Mouse (Mus musculus) layer of hippocampus, adult 8-10 months (tissue): Measurements from ENCODE around the gene Map2k2. TPM values are rescaled to one million over a fixed set of nuclear protein-coding genes. Genes with fewer than 3 reads are reported as not detected.

Experiments used
- DNase-seq, 2 experiments: peaks; one replicate each; pipeline ENCODE4 v3.0.0; 2022; ENCODE audit warnings: low spot score in 2 of 2
- total RNA-seq, 4 experiments: library from RNA; stranded (reverse); gene quantifications; 2 replicates each; pipeline ENCODE4 v1.2.4; 2022

Map2k2 gene
- total RNA-seq, 4 experiments from 2014 or later = 131 to 151 (median 135) TPM

GRCm38 (mm10) chr10:81094931-81095678 lies 10.6 kb upstream of the Map2k2 start:
- DNase-seq = no peak

- DNase-seq = peak; percentile 74 to 77
Observed at GRCm38 (mm10) chr10:81106113-81106721, 502 bp downstream of the Map2k2 start.

GRCm38 (mm10) chr10:81112946-81113345 lies 7.2 kb downstream of the Map2k2 start:
- no peak for DNase-seq

- DNase-seq = no peak
Observed at GRCm38 (mm10) chr10:81119625-81120024, 13.9 kb downstream of the Map2k2 start.

- no peak for DNase-seq
Observed at GRCm38 (mm10) chr10:81120650-81121049, 14.9 kb downstream of the Map2k2 start.

- DNase-seq = no peak
Observed at GRCm38 (mm10) chr10:81122889-81123288, 17.2 kb downstream of the Map2k2 start.

GRCm38 (mm10) chr10:81123500-81123899 lies 17.8 kb downstream of the Map2k2 start:
- DNase-seq = no peak

GRCm38 (mm10) chr10:81134181-81134587 lies 28.5 kb downstream of the Map2k2 start:
- DNase-seq = no peak

GRCm38 (mm10) chr10:81134966-81135681 lies 29.4 kb downstream of the Map2k2 start, which contains the start of gene Zbtb7a:
Zbtb7a (plus strand) TSS chr10:81135220.
- peak in 1 of 2 experiments; percentile 42 for DNase-seq

GRCm38 (mm10) chr10:81135831-81136705 lies 30.4 kb downstream of the Map2k2 start:
- DNase-seq = peak in 1 of 2 experiments; percentile 48

- peak; percentile 74 to 76 for DNase-seq
Observed at GRCm38 (mm10) chr10:81136706-81137231, 31.1 kb downstream of the Map2k2 start.

- peak; percentile 99 to 100 for DNase-seq
Observed at GRCm38 (mm10) chr10:81137252-81138130, 31.8 kb downstream of the Map2k2 start.

- no peak for DNase-seq
Observed at GRCm38 (mm10) chr10:81138131-81138782, 32.5 kb downstream of the Map2k2 start.

GRCm38 (mm10) chr10:81138821-81139528 lies 33.3 kb downstream of the Map2k2 start:
- DNase-seq = no peak

- no peak for DNase-seq
Observed at GRCm38 (mm10) chr10:81139529-81139846, 33.8 kb downstream of the Map2k2 start.

- DNase-seq = no peak
Observed at GRCm38 (mm10) chr10:81140005-81140404, 34.3 kb downstream of the Map2k2 start.

- DNase-seq = no peak
Observed at GRCm38 (mm10) chr10:81140717-81141454, 35.2 kb downstream of the Map2k2 start.
